Mouse (Mus musculus) forebrain, embryonic 10.5 days (tissue): Measurements from ENCODE around the gene Ift81. TPM values are rescaled to one million over a fixed set of nuclear protein-coding genes. Genes with fewer than 3 reads are reported as not detected.

Experiments used
- DNase-seq: peaks from one replicate; pipeline ENCODE4 v3.0.0-alpha.2; 2017; ENCODE audit warnings: low spot score; ENCODE audit errors: extremely low spot score
- H3K27ac ChIP-seq: fragments of 300-500 bp; sonication (generic); 2 replicates; pipeline ENCODE4 v1.5.1; 2016; ENCODE audit warnings: mild to moderate bottlenecking
- H3K27me3 ChIP-seq: fragments of 300-500 bp; sonication (generic); 2 replicates; pipeline ENCODE4 v1.6.1; 2016; ENCODE audit warnings: mild to moderate bottlenecking; ENCODE audit not compliant: poor library complexity, severe bottlenecking
- H3K36me3 ChIP-seq: fragments of 300-500 bp; sonication (generic); replicated peaks from 2 replicates; pipeline ENCODE4 v1.6.1; 2016; ENCODE audit warnings: mild to moderate bottlenecking, moderate library complexity
- H3K4me1 ChIP-seq: fragments of 300-500 bp; sonication (generic); 2 replicates; pipeline ENCODE4 v1.6.1; 2016
- H3K4me3 ChIP-seq: fragments of 300-500 bp; sonication (generic); 2 replicates; pipeline ENCODE4 v1.5.1; 2016; ENCODE audit warnings: mild to moderate bottlenecking, moderate library complexity
- H3K9me3 ChIP-seq: fragments of 300-500 bp; sonication (generic); 2 replicates; pipeline ENCODE4 v1.6.1; 2016; ENCODE audit warnings: mild to moderate bottlenecking, moderate library complexity
- WGBS: fragments of 180-500 bp; shearing (Covaris S2); methylation state at CpG from one replicate; pipeline ENCODE4 v1.1.7; 2016; 5-methylcytosine and 5-hydroxymethylcytosine counted together
- polyA plus RNA-seq: library from polyadenylated mRNA; unstranded; fragments of >200 nt; fragmentation: Nextera tagmentation; extraction: Ambion mirVana; gene quantifications from 2 replicates; pipeline ENCODE4 v1.2.1, GENCODE M21; 2016

The Ift81 gene
- polyA plus RNA-seq, 1 experiment from 2014 or later = 45.8 TPM

GRCm38 (mm10) chr5:122518247-122518646, 96.1 kb downstream of the Ift81 start:
- Histone ChIP-seq H3K4me3 (no peak overlapping the region), H3K9me3 (peaks cover 4% of the 10 kb centered on the region; the same call in 1 of the 2 replicates), H3K36me3 (no peaks in the 10 kb centered on the region), H3K27me3 (no peaks in the 10 kb centered on the region; the same call in 1 of the 2 replicates), H3K4me1 (peaks cover 44% of the 10 kb centered on the region), H3K27ac (no peak overlapping the region)
- DNase-seq = no peak
- WGBS = 40% methylated on average over 8 of the region's 8 CpGs

- Histone ChIP-seq H3K4me3 (no peak overlapping the region), H3K36me3 (no peaks in the 10 kb centered on the region), H3K4me1 (peaks cover 44% of the 10 kb centered on the region), H3K27ac (no peak overlapping the region), H3K27me3 (no peaks in the 10 kb centered on the region; the same call in 1 of the 2 replicates), H3K9me3 (peaks cover 5% of the 10 kb centered on the region; the same call in 1 of the 2 replicates)
- DNase-seq = no peak
- WGBS = 88% methylated on average over 5 of the region's 5 CpGs
These were observed 97.4 kb downstream of the Ift81 start for GRCm38 (mm10) chr5:122516901-122517300.

- H3K27ac ChIP-seq = no peak overlapping the region
- H3K27me3 ChIP-seq = no peaks in the 10 kb centered on the region; the same call in 1 of the 2 replicates
- H3K4me1 ChIP-seq = peaks cover 45% of the 10 kb centered on the region
- H3K9me3 ChIP-seq = peaks cover 5% of the 10 kb centered on the region; the same call in 1 of the 2 replicates
- no peak for DNase-seq
- no peak overlapping the region for H3K4me3 ChIP-seq
- H3K36me3 ChIP-seq = no peaks in the 10 kb centered on the region
- 81% methylated on average over 11 of the region's 11 CpGs for WGBS
These were observed 98.1 kb downstream of the Ift81 start for GRCm38 (mm10) chr5:122516029-122516730.

GRCm38 (mm10) chr5:122514127-122514521, 100.2 kb downstream of the Ift81 start:
- H3K4me1 ChIP-seq = peaks cover 35% of the 10 kb centered on the region
- H3K9me3 ChIP-seq = peaks cover 5% of the 10 kb centered on the region; the same call in 1 of the 2 replicates
- H3K4me3 ChIP-seq = no peak overlapping the region
- H3K27me3 ChIP-seq = no peaks in the 10 kb centered on the region; the same call in 1 of the 2 replicates
- WGBS = 20% methylated on average over 8 of the region's 8 CpGs
- no peaks in the 10 kb centered on the region for H3K36me3 ChIP-seq
- no peak for DNase-seq
- no peak overlapping the region for H3K27ac ChIP-seq

- Histone ChIP-seq H3K9me3 (peaks cover 5% of the 10 kb centered on the region; the same call in 1 of the 2 replicates), H3K36me3 (no peaks in the 10 kb centered on the region), H3K27me3 (no peaks in the 10 kb centered on the region; the same call in 1 of the 2 replicates), H3K27ac (no peak overlapping the region), H3K4me3 (peak overlapping the region; percentile 20; the same call in 1 of the 2 replicates), H3K4me1 (peaks cover 30% of the 10 kb centered on the region)
- DNase-seq = no peak
- whole genome bisulfite sequencing = 45% methylated on average over 22 of the region's 23 CpGs
These were observed 100.7 kb downstream of the Ift81 start for GRCm38 (mm10) chr5:122513421-122514126.

- WGBS = 76% methylated on average over 6 of the region's 6 CpGs
- Histone ChIP-seq H3K36me3 (no peaks in the 10 kb centered on the region), H3K27me3 (no peaks in the 10 kb centered on the region; the same call in 1 of the 2 replicates), H3K27ac (no peak overlapping the region), H3K4me1 (peaks cover 22% of the 10 kb centered on the region), H3K9me3 (peaks cover 8% of the 10 kb centered on the region), H3K4me3 (no peak overlapping the region)
- no peak for DNase-seq
These were observed 102.3 kb downstream of the Ift81 start for GRCm38 (mm10) chr5:122512011-122512410.

GRCm38 (mm10) chr5:122511405-122511804, 102.9 kb downstream of the Ift81 start:
- peaks cover 10% of the 10 kb centered on the region for H3K9me3 ChIP-seq
- H3K36me3 ChIP-seq = no peaks in the 10 kb centered on the region
- H3K4me1 ChIP-seq = peaks cover 22% of the 10 kb centered on the region
- 82% methylated on average over 9 of the region's 9 CpGs for WGBS
- H3K27ac ChIP-seq = no peak overlapping the region
- no peaks in the 10 kb centered on the region; the same call in 1 of the 2 replicates for H3K27me3 ChIP-seq
- H3K4me3 ChIP-seq = no peak overlapping the region
- no peak for DNase-seq

GRCm38 (mm10) chr5:122510651-122511157, 103.6 kb downstream of the Ift81 start:
- peaks cover 11% of the 10 kb centered on the region for H3K9me3 ChIP-seq
- H3K27me3 ChIP-seq = no peaks in the 10 kb centered on the region; the same call in 1 of the 2 replicates
- H3K36me3 ChIP-seq = no peaks in the 10 kb centered on the region
- WGBS = 69% methylated on average over 17 of the region's 17 CpGs
- peaks cover 19% of the 10 kb centered on the region for H3K4me1 ChIP-seq
- no peak for DNase-seq
- no peak overlapping the region for H3K27ac ChIP-seq
- no peak overlapping the region for H3K4me3 ChIP-seq

GRCm38 (mm10) chr5:122509608-122510007, 104.7 kb downstream of the Ift81 start:
- no peak overlapping the region for H3K27ac ChIP-seq
- peaks cover 11% of the 10 kb centered on the region for H3K9me3 ChIP-seq
- WGBS = 84% methylated on average over 7 of the region's 7 CpGs
- H3K27me3 ChIP-seq = no peaks in the 10 kb centered on the region; the same call in 1 of the 2 replicates
- no peak for DNase-seq
- H3K4me3 ChIP-seq = no peak overlapping the region
- no peaks in the 10 kb centered on the region for H3K36me3 ChIP-seq
- peaks cover 16% of the 10 kb centered on the region for H3K4me1 ChIP-seq

GRCm38 (mm10) chr5:122508861-122509306, 105.4 kb downstream of the Ift81 start:
- peaks cover 12% of the 10 kb centered on the region for H3K4me1 ChIP-seq
- WGBS = 93% methylated on average over 11 of the region's 11 CpGs
- H3K9me3 ChIP-seq = peaks cover 11% of the 10 kb centered on the region
- no peaks in the 10 kb centered on the region for H3K36me3 ChIP-seq
- H3K4me3 ChIP-seq = no peak overlapping the region
- no peak for DNase-seq
- peaks cover 4% of the 10 kb centered on the region for H3K27me3 ChIP-seq
- no peak overlapping the region for H3K27ac ChIP-seq

- peaks cover 8% of the 10 kb centered on the region for H3K27me3 ChIP-seq
- H3K9me3 ChIP-seq = peaks cover 6% of the 10 kb centered on the region; the same call in 1 of the 2 replicates
- no peak for DNase-seq
These were observed 106.9 kb downstream of the Ift81 start for GRCm38 (mm10) chr5:122507396-122507795.

GRCm38 (mm10) chr5:122506462-122506861, 107.9 kb downstream of the Ift81 start:
- Histone ChIP-seq H3K27me3 (peaks cover 8% of the 10 kb centered on the region), H3K9me3 (peaks cover 6% of the 10 kb centered on the region; the same call in 1 of the 2 replicates), H3K36me3 (no peaks in the 10 kb centered on the region), H3K27ac (no peak overlapping the region), H3K4me1 (peaks cover 21% of the 10 kb centered on the region), H3K4me3 (no peak overlapping the region)
- WGBS = 87% methylated on average over 3 of the region's 3 CpGs
- no peak for DNase-seq

More at GRCm38 (mm10) chr5:122507396-122507795, 106.9 kb downstream of the Ift81 start:
- no peaks in the 10 kb centered on the region for H3K36me3 ChIP-seq
- H3K27ac ChIP-seq = no peak overlapping the region
- H3K4me3 ChIP-seq = no peak overlapping the region
- peaks cover 21% of the 10 kb centered on the region for H3K4me1 ChIP-seq
